Mouse (Mus musculus) limb, embryonic 14.5 days (tissue): ENCODE measurements around the gene Thy1. TPM values are rescaled to one million over a fixed set of nuclear protein-coding genes. Genes with fewer than 3 reads are reported as not detected.

Experiments used
- ATAC-seq: fragments of 200-750 bp; cut with Nextera tagmentation; 2 replicates; pipeline ENCODE4 v1.8.0; 2017; ENCODE audit warnings: low read depth, moderate number of reproducible peaks, moderate TSS enrichment; ENCODE audit not compliant: low FRiP score
- DNase-seq: peaks from one replicate; pipeline ENCODE4 v3.0.0-alpha.2; 2015; ENCODE audit warnings: low spot score
- H3K27ac ChIP-seq: fragments of 300-500 bp; sonication (generic); replicated peaks from 2 replicates; pipeline ENCODE4 v1.5.1; 2014; ENCODE audit warnings: low read depth, mild to moderate bottlenecking, low read length, moderate library complexity, mixed read lengths
- H3K27me3 ChIP-seq: fragments of 300-500 bp; sonication (generic); 2 replicates; pipeline ENCODE4 v1.6.1; 2014; ENCODE audit warnings: low read length, mixed read lengths; ENCODE audit not compliant: control insufficient read depth, insufficient read depth
- H3K36me3 ChIP-seq: fragments of 300-500 bp; sonication (generic); 2 replicates; pipeline ENCODE4 v1.6.1; 2014; ENCODE audit warnings: mild to moderate bottlenecking, low read length, moderate library complexity, mixed read lengths; ENCODE audit not compliant: control insufficient read depth, insufficient read depth
- H3K4me1 ChIP-seq: fragments of 300-500 bp; sonication (generic); 2 replicates; pipeline ENCODE4 v1.6.1; 2014; ENCODE audit warnings: antibody characterized with exemption, low read length, mixed read lengths; ENCODE audit not compliant: control insufficient read depth, insufficient read depth
- H3K4me2 ChIP-seq: fragments of 300-500 bp; sonication (generic); replicated peaks from 2 replicates; pipeline ENCODE4 v1.6.1; 2014; ENCODE audit warnings: low read depth, mild to moderate bottlenecking, low read length, moderate library complexity; ENCODE audit not compliant: severe bottlenecking
- H3K4me3 ChIP-seq: fragments of 300-500 bp; sonication (generic); replicated peaks from 2 replicates; pipeline ENCODE4 v1.5.1; 2014; ENCODE audit warnings: low read length
- H3K9ac ChIP-seq: fragments of 300-500 bp; sonication (generic); 2 replicates; pipeline ENCODE4 v1.6.1; 2014; ENCODE audit warnings: mild to moderate bottlenecking, low read depth, low read length, moderate library complexity; ENCODE audit not compliant: severe bottlenecking
- H3K9me3 ChIP-seq: fragments of 300-500 bp; sonication (generic); 2 replicates; pipeline ENCODE4 v1.6.1; 2016; ENCODE audit warnings: low read length; ENCODE audit not compliant: control insufficient read depth
- POLR2A ChIP-seq: fragments of 200-500 bp; IDR thresholded peaks from 2 replicates; pipeline ENCODE4 v1.8.0; 2012; ENCODE audit warnings: inconsistent platforms, mild to moderate bottlenecking, moderate library complexity, borderline replicate concordance; ENCODE audit not compliant: insufficient read depth, insufficient read length; ENCODE audit errors: extremely low read depth
- WGBS: fragments of 180-500 bp; shearing (Covaris S2); extraction: QIAGEN DNeasy Blood & Tissue Kit; methylation state at CpG from one replicate; pipeline ENCODE4 v1.1.7; 2014; 5-methylcytosine and 5-hydroxymethylcytosine counted together
- polyA plus RNA-seq, 2 experiments: library from polyadenylated mRNA; depleted of rRNA in 1 of 2; stranded (reverse) in 1 of 2; unstranded in 1 of 2; fragments of >200 nt; fragmentation: Nextera tagmentation in 1 of 2; extraction: Ambion mirVana in 1 of 2; gene quantifications; 2 replicates each; pipeline versions ENCODE4 v1.2.1 to v1.2.3; 2012 to 2014

Gene Thy1
- polyA plus RNA-seq, 2 experiments: 17.2 to 49.8 TPM

DNA sequence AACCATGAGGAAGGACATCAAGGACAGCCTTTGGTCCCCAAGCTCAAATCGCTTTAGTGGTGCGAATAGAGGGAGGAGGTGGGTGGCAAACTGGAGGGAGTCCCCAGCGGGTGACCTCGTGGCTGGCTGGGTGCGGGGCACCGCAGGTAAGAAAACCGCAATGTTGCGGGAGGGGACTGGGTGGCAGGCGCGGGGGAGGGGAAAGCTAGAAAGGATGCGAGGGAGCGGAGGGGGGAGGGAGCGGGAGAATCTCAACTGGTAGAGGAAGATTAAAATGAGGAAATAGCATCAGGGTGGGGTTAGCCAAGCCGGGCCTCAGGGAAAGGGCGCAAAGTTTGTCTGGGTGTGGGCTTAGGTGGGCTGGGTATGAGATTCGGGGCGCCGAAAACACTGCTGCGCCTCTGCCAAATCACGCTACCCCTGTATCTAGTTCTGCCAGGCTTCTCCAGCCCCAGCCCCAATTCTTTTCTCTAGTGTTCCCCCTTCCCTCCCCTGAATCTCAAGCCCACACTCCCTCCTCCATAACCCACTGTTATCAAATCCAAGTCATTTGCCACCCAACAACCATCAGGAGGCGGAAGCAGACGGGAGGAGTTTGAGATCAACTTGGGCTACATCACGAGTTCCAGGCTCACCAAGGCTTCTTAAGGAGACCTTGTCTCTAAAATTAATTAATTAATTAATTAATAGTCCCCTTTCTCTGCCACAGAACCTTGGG lies 683 bp downstream of the Thy1 start:
- Histone ChIP-seq H3K9me3 (no peaks in the 10 kb centered on the region), H3K4me3 (peak overlapping the region; percentile 36), H3K4me1 (peaks cover 10% of the 10 kb centered on the region; the same call in 1 of the 2 replicates), H3K36me3 (no peaks in the 10 kb centered on the region), H3K27ac (no peak overlapping the region), H3K27me3 (peaks cover 23% of the 10 kb centered on the region), H3K4me2 (peak overlapping the region; percentile 57), H3K9ac (0 out of 2 replicates have a peak overlapping the region, but pooled peaks have one; percentile 40)
- no peak for ATAC-seq
- 5% methylated on average over 17 of the region's 23 CpGs for WGBS
- DNase-seq: no peak
- TF ChIP-seq POLR2A: no peak

DNA sequence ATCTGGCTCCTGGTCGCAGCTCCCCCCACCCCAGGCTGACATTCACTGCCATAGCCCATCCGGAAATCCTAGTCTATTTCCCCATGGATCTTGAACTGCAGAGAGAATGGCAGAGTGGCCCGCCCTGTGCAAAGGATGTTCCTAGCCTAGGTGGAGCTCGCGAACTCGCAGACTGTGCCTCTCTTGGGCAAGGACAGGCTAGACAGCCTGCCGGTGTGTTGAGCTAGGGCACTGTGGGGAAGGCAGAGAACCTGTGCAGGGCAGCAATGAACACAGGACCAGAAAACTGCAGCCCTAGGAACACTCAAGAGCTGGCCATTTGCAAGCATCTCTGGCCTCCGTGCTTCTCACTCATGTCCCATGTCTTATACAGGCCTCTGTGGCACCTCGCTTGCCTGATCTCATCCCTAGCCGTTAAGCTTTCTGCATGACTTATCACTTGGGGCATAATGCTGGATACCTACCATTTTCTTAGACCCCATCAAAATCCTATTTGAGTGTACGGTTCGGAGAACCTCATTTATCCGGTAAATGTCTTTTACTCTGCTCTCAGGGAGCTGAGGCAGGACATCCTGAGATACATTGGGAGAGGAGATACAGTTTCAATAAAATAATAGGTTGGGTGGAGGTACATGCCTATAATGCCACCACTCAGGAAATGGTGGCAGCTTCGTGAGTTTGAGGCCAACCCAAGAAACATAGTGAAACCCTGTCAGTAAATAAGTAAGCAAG lies 1.4 kb downstream of the Thy1 start:
- H3K36me3 ChIP-seq: no peaks in the 10 kb centered on the region
- H3K4me2 ChIP-seq: peak overlapping the region; percentile 57; the same call in 1 of the 2 replicates
- H3K4me1 ChIP-seq: peaks cover 10% of the 10 kb centered on the region; the same call in 1 of the 2 replicates
- TF ChIP-seq POLR2A: no peak
- ATAC-seq (no peak), DNase-seq (no peak)
- H3K9ac ChIP-seq: no peak overlapping the region
- peaks cover 23% of the 10 kb centered on the region for H3K27me3 ChIP-seq
- no peaks in the 10 kb centered on the region for H3K9me3 ChIP-seq
- no peak overlapping the region for H3K27ac ChIP-seq
- H3K4me3 ChIP-seq: peak overlapping the region; percentile 36
- WGBS: 44% methylated on average over 14 of the region's 14 CpGs

DNA sequence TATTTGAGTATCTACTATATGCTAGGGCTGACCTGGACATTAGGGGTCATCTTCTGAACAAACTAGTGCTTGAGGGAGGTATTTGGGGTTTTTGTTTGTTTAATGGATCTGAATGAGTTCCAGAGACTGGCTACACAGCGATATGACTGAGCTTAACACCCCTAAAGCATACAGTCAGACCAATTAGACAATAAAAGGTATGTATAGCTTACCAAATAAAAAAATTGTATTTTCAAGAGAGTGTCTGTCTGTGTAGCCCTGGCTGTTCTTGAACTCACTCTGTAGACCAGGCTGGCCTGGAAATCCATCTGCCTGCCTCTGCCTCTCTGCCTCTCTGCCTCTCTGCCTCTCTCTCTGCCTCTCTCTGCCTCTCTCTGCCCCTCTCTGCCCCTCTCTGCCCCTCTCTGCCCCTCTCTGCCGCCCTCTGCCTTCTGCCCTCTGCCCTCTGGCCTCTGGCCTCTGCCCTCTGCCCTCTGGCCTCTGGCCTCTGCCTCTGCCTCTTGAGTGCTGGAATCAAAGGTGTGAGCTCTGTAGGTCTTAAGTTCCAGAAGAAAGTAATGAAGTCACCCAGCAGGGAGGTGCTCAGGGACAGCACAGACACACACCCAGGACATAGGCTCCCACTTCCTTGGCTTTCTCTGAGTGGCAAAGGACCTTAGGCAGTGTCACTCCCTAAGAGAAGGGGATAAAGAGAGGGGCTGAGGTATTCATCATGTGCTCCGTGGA lies 2.1 kb downstream of the Thy1 start:
- Histone ChIP-seq H3K4me3 (no peak overlapping the region), H3K4me1 (peaks cover 10% of the 10 kb centered on the region; the same call in 1 of the 2 replicates), H3K36me3 (no peaks in the 10 kb centered on the region), H3K9me3 (no peaks in the 10 kb centered on the region), H3K9ac (no peak overlapping the region), H3K27me3 (peaks cover 23% of the 10 kb centered on the region), H3K4me2 (no peak overlapping the region), H3K27ac (no peak overlapping the region)
- TF ChIP-seq POLR2A: no peak
- WGBS: 71% methylated on average over 3 of the region's 3 CpGs
- DNase-seq: no peak
- no peak for ATAC-seq

DNA sequence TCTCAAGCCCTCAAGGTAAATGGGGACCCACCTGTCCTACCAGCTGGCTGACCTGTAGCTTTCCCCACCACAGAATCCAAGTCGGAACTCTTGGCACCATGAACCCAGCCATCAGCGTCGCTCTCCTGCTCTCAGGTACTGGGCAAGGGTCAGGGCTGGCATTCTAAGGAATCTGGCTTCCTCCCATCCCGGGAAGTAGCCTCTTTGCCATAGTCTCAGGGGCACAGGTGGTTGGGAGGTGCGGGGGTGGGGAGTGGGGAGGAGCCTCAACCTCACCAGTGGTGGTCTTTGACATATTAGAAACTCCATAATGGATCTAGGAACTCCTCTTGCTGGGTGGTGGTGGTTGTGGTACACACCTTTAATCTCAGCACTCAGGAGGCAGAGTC lies 2.7 kb downstream of the Thy1 start:
- Histone ChIP-seq H3K4me3 (no peak overlapping the region), H3K27me3 (peaks cover 23% of the 10 kb centered on the region), H3K4me2 (no peak overlapping the region), H3K36me3 (no peaks in the 10 kb centered on the region), H3K27ac (no peak overlapping the region), H3K9ac (no peak overlapping the region), H3K4me1 (peaks cover 10% of the 10 kb centered on the region; the same call in 1 of the 2 replicates), H3K9me3 (no peaks in the 10 kb centered on the region)
- WGBS: 82% methylated on average over 5 of the region's 5 CpGs
- no peak for TF ChIP-seq POLR2A
- no peak for ATAC-seq
- no peak for DNase-seq

DNA sequence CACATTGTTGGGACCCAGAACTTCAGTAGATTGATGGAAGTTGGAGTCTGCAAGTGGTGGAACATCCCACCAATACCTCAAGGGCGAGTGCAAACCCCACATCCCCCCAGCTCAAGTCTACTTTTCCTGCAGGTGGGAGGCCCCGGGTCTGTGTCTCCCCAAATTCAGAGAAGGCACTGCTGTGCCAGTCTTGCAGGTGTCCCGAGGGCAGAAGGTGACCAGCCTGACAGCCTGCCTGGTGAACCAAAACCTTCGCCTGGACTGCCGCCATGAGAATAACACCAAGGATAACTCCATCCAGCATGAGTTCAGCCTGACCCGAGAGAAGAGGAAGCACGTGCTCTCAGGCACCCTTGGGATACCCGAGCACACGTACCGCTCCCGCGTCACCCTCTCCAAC lies 3.2 kb downstream of the Thy1 start:
- WGBS: 89% methylated on average over 12 of the region's 12 CpGs
- no peak overlapping the region for H3K27ac ChIP-seq
- no peak for DNase-seq
- no peak for ATAC-seq
- H3K27me3 ChIP-seq: peaks cover 23% of the 10 kb centered on the region
- no peak for TF ChIP-seq POLR2A
- H3K9ac ChIP-seq: no peak overlapping the region
- H3K4me2 ChIP-seq: no peak overlapping the region
- H3K36me3 ChIP-seq: no peaks in the 10 kb centered on the region
- H3K4me3 ChIP-seq: no peak overlapping the region
- H3K4me1 ChIP-seq: peaks cover 10% of the 10 kb centered on the region; the same call in 1 of the 2 replicates
- H3K9me3 ChIP-seq: no peaks in the 10 kb centered on the region
